Mouse (Mus musculus) heart, postnatal 0 days (tissue): ENCODE measurements around the gene Tlx3.

ENCODE experiments used
- CTCF ChIP-seq: IDR thresholded peaks from 2 replicates; pipeline ENCODE4 v1.5.1; 2016; ENCODE audit warnings: antibody characterized with exemption, control low read depth, low read depth
- EP300 ChIP-seq: IDR thresholded peaks from 2 replicates; pipeline ENCODE4 v1.6.1; 2016; ENCODE audit warnings: antibody characterized with exemption, low read depth

DNA sequence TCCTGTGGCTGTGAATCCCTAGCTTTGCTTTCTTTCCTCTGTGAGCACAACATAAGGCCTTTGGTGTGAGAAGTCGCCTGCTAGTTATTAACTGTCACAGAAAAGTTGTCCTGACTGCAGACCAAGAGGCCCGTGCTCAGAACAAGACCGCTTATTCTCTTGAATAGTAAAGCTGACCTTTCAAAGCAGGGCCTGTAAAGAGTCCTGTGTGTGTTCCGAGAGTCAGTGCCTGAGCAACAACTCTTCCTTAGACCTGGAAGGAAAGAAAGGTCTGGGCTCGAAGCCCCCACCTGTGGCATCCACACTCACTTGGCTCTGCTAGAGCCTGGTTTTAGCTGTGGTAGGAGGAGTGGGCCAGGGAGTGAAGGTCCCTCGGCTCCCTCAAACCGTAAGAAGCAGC lies 8.3 kb downstream of the Tlx3 start:
- TF ChIP-seq CTCF (no peak), EP300 (no peak)
